Mouse (Mus musculus) E14TG2a.4 (cell line): ENCODE measurements around the gene Tmigd1.

Experiments used
- CTCF ChIP-seq: conservative IDR thresholded peaks from 2 replicates; pipeline ENCODE4 v1.5.1; 2014; ENCODE audit warnings: low read length
- NANOG ChIP-seq: IDR thresholded peaks from 2 replicates; pipeline ENCODE4 v1.6.1; 2014; ENCODE audit warnings: borderline replicate concordance, low read length, mixed read lengths

GRCm38 (mm10) chr11:76917230-76917548 lies 15.2 kb downstream of the Tmigd1 start:
- TF ChIP-seq CTCF (no peak), NANOG (no peak)
